ENCODE assay signal across 8 mouse cellular contexts in genomic region chr8:117259431-117260001, GRCm38 (mm10). TPM values are rescaled to one million over a fixed set of nuclear protein-coding genes. Genes with fewer than 3 reads are reported as not detected.
A peak's percentile ranks its signal among the peaks of the same experiment; 100 is the strongest.
DNase-seq lines count a peak whose midpoint lies in the region; ATAC-seq and TF ChIP-seq lines count a peak whose summit lies in the region.

No protein-coding gene starts in this region.

- no peaks in the 10 kb centered on the region for H3K36me3 ChIP-seq in embryonic facial prominence, embryonic 13.5 days
- no peaks in the 10 kb centered on the region for H3K36me3 ChIP-seq in lung, embryonic 16.5 days (ENCODE audit: control insufficient read depth, insufficient read depth, low read length)

- peak overlapping the region; percentile 96 for H3K27ac ChIP-seq in layer of hippocampus, adult 2 months
- H3K27ac ChIP-seq in embryonic facial prominence, embryonic 13.5 days = peak overlapping the region; percentile 91
- peak overlapping the region; percentile 85 for H3K27ac ChIP-seq in lung, embryonic 16.5 days (ENCODE audit: low read length)

- H3K4me3 ChIP-seq in layer of hippocampus, adult 2 months = peak overlapping the region; percentile 66
- peak overlapping the region; percentile 82 for H3K4me3 ChIP-seq in embryonic facial prominence, embryonic 13.5 days
- H3K4me3 ChIP-seq in lung, embryonic 16.5 days (ENCODE audit: low read length) = peak overlapping the region; percentile 84

- H3K4me2 ChIP-seq in embryonic facial prominence, embryonic 13.5 days = peak overlapping the region; percentile 88
- peak overlapping the region; percentile 70 for H3K4me2 ChIP-seq in lung, embryonic 16.5 days (ENCODE audit: low read depth, low read length)

- H3K9ac ChIP-seq in embryonic facial prominence, embryonic 13.5 days = peak overlapping the region; percentile 92
- peak overlapping the region; percentile 93 for H3K9ac ChIP-seq in lung, embryonic 16.5 days (ENCODE audit: low read length)

- 62% methylated on average over 11 of the region's 11 CpGs for WGBS in embryonic facial prominence, embryonic 13.5 days
- WGBS in lung, embryonic 16.5 days = 39% methylated on average over 11 of the region's 11 CpGs

- no peak for DNase-seq in layer of hippocampus, adult 2 months (ENCODE audit: low spot score in 2 of 2)
- DNase-seq in layer of hippocampus, adult 8-10 months (ENCODE audit: low spot score in 2 of 2) = no peak
- peak; percentile 79 for DNase-seq in kidney, adult 9 months
- no peak for DNase-seq in T-cell, adult 2 months (ENCODE audit: low spot score)
- DNase-seq in right cerebral cortex, postnatal 10 days (ENCODE audit: low spot score in 2 of 2) = no peak
- DNase-seq in MN1 (ENCODE audit: low spot score) = no peak

- H3K9me3 ChIP-seq in embryonic facial prominence, embryonic 13.5 days = no peaks in the 10 kb centered on the region
- H3K9me3 ChIP-seq in lung, embryonic 16.5 days (ENCODE audit: control insufficient read depth, low read length) = no peaks in the 10 kb centered on the region

- peak; percentile 11; the same call in 1 of the 2 replicates for ATAC-seq in embryonic facial prominence, embryonic 13.5 days (ENCODE audit: insufficient number of reproducible peaks, insufficient read depth, low FRiP score, low TSS enrichment, low read depth)
- ATAC-seq in lung, embryonic 16.5 days (ENCODE audit: low read depth) = peak; percentile 21

- no peak for TF ChIP-seq CTCF in layer of hippocampus, adult 2 months (conservative IDR thresholded peaks at IDR 0.05)

- no peaks in the 10 kb centered on the region for H3K27me3 ChIP-seq in embryonic facial prominence, embryonic 13.5 days
- H3K27me3 ChIP-seq in lung, embryonic 16.5 days (ENCODE audit: control insufficient read depth, insufficient read depth, low read depth, low read length) = no peaks in the 10 kb centered on the region

- peaks cover 54% of the 10 kb centered on the region for H3K4me1 ChIP-seq in embryonic facial prominence, embryonic 13.5 days
- H3K4me1 ChIP-seq in lung, embryonic 16.5 days (replicated peaks; ENCODE audit: control insufficient read depth, insufficient read depth, low read length) = peaks cover 51% of the 10 kb centered on the region

RNA-seq across cellular contexts. Expression of gene Cmip, which starts 2.7 kb away (rescaled TPM):
- total RNA-seq in layer of hippocampus, adult 2 months (2021) = 100 to 1,000 TPM; 269 to 286 TPM
- total RNA-seq in layer of hippocampus, adult 8-10 months (2022) = 100 to 1,000 TPM; 252 to 278 (median 268) TPM
- 17.7 and 20.1 TPM in 2 replicates for polyA plus RNA-seq in embryonic facial prominence, embryonic 13.5 days (2015; fragmentation: Nextera tagmentation; extraction: Ambion mirVana)
- 11.3 and 13.0 TPM in 2 replicates for polyA plus RNA-seq in lung, embryonic 16.5 days (2015; fragmentation: Nextera tagmentation; extraction: Ambion mirVana)
